Mouse (Mus musculus) kidney, embryonic 14.5 days (tissue): Measurements from ENCODE around the gene Nudt14. TPM values are rescaled to one million over a fixed set of nuclear protein-coding genes. Genes with fewer than 3 reads are reported as not detected.

ENCODE experiments used
- ATAC-seq: fragments of 200-750 bp; cut with Nextera tagmentation; 2 replicates; pipeline ENCODE4 v1.8.0; 2017; ENCODE audit warnings: moderate number of reproducible peaks, mild to moderate bottlenecking, moderate TSS enrichment, moderate library complexity; ENCODE audit not compliant: low FRiP score, low TSS enrichment
- H3K27ac ChIP-seq: fragments of 300-500 bp; sonication (generic); 2 replicates; pipeline ENCODE4 v1.5.1; 2014; ENCODE audit warnings: low read depth, mild to moderate bottlenecking, low read length, moderate library complexity, mixed read lengths
- H3K27me3 ChIP-seq: fragments of 300-500 bp; sonication (generic); 2 replicates; pipeline ENCODE4 v1.6.1; 2014; ENCODE audit warnings: mild to moderate bottlenecking, low read length; ENCODE audit not compliant: control insufficient read depth, insufficient read depth
- H3K36me3 ChIP-seq: fragments of 300-500 bp; sonication (generic); 2 replicates; pipeline ENCODE4 v1.6.1; 2014; ENCODE audit warnings: low read length, mixed read lengths; ENCODE audit not compliant: control insufficient read depth, insufficient read depth
- H3K4me1 ChIP-seq: fragments of 300-500 bp; sonication (generic); 2 replicates; pipeline ENCODE4 v1.6.1; 2014; ENCODE audit warnings: low read length, mixed read lengths; ENCODE audit not compliant: control insufficient read depth, insufficient read depth
- H3K4me2 ChIP-seq: fragments of 300-500 bp; sonication (generic); replicated peaks from 2 replicates; pipeline ENCODE4 v1.6.1; 2014; ENCODE audit warnings: low read depth, mild to moderate bottlenecking, low read length
- H3K4me3 ChIP-seq: fragments of 300-500 bp; sonication (generic); 2 replicates; pipeline ENCODE4 v1.5.1; 2014; ENCODE audit warnings: mild to moderate bottlenecking, low read length
- H3K9ac ChIP-seq: fragments of 300-500 bp; sonication (generic); 2 replicates; pipeline ENCODE4 v1.6.1; 2014; ENCODE audit warnings: low read depth, mild to moderate bottlenecking, low read length, moderate library complexity
- H3K9me3 ChIP-seq: fragments of 300-500 bp; sonication (generic); 2 replicates; pipeline ENCODE4 v1.6.1; 2016; ENCODE audit warnings: low read length; ENCODE audit not compliant: control insufficient read depth
- WGBS: fragments of 180-500 bp; shearing (Covaris S2); extraction: QIAGEN DNeasy Blood & Tissue Kit; methylation state at CpG from one replicate; pipeline ENCODE4 v1.1.7; 2014; 5-methylcytosine and 5-hydroxymethylcytosine counted together
- polyA plus RNA-seq: library from polyadenylated mRNA; unstranded; fragments of >200 nt; fragmentation: Nextera tagmentation; extraction: Ambion mirVana; gene quantifications from 2 replicates; pipeline ENCODE4 v1.2.1, GENCODE M21; 2014

The Nudt14 gene
- 101 and 102 TPM in 2 replicates for polyA plus RNA-seq

- Histone ChIP-seq H3K36me3 (no peaks in the 10 kb centered on the region), H3K9ac (peak within 1 kb of the TSS; percentile 75), H3K4me2 (peak within 1 kb of the TSS; percentile 70), H3K27ac (peak within 1 kb of the TSS; percentile 62), H3K4me1 (peaks cover 15% of the 10 kb centered on the region), H3K9me3 (no peaks in the 10 kb centered on the region), H3K4me3 (peak within 1 kb of the TSS; percentile 73), H3K27me3 (no peaks in the 10 kb centered on the region)
- peak; percentile 81 for ATAC-seq
- WGBS: 3% methylated on average over 48 of the region's 58 CpGs
These were observed at the start of gene Nudt14 for GRCm38 (mm10) chr12:112941776-112942713. TSS of gene Nudt14 (minus strand) at chr12:112942124.

GRCm38 (mm10) chr12:112991444-112991843 is 49.5 kb upstream of the Nudt14 start:
- Histone ChIP-seq H3K4me1 (no peaks in the 10 kb centered on the region; the same call in 1 of the 2 replicates), H3K4me2 (no peak overlapping the region), H3K27ac (no peak overlapping the region), H3K36me3 (peaks cover 41% of the 10 kb centered on the region), H3K27me3 (no peaks in the 10 kb centered on the region), H3K9ac (no peak overlapping the region), H3K9me3 (no peaks in the 10 kb centered on the region), H3K4me3 (no peak overlapping the region)
- no peak for ATAC-seq
- 98% methylated on average over 2 of the region's 2 CpGs for WGBS

- no peak overlapping the region for H3K27ac ChIP-seq
- H3K4me2 ChIP-seq: no peak overlapping the region
- ATAC-seq: no peak
- no peak overlapping the region for H3K9ac ChIP-seq
- H3K4me3 ChIP-seq: no peak overlapping the region
- no peaks in the 10 kb centered on the region; the same call in 1 of the 2 replicates for H3K4me1 ChIP-seq
- H3K9me3 ChIP-seq: no peaks in the 10 kb centered on the region
- H3K27me3 ChIP-seq: no peaks in the 10 kb centered on the region
- H3K36me3 ChIP-seq: peaks cover 45% of the 10 kb centered on the region
- 84% methylated on average over 5 of the region's 5 CpGs for WGBS
These were observed 48.9 kb upstream of the Nudt14 start for GRCm38 (mm10) chr12:112990706-112991405.

- H3K4me1 ChIP-seq: no peaks in the 10 kb centered on the region
- no peaks in the 10 kb centered on the region for H3K27me3 ChIP-seq
- no peak for ATAC-seq
- H3K4me3 ChIP-seq: no peak overlapping the region
- 69% methylated on average over 6 of the region's 6 CpGs for WGBS
- no peaks in the 10 kb centered on the region for H3K9me3 ChIP-seq
- no peak overlapping the region for H3K9ac ChIP-seq
- H3K27ac ChIP-seq: no peak overlapping the region
- no peak overlapping the region for H3K4me2 ChIP-seq
- H3K36me3 ChIP-seq: peaks cover 63% of the 10 kb centered on the region
These were observed 46.0 kb upstream of the Nudt14 start for GRCm38 (mm10) chr12:112987877-112988276.

- H3K36me3 ChIP-seq: peaks cover 68% of the 10 kb centered on the region
- no peaks in the 10 kb centered on the region for H3K4me1 ChIP-seq
- no peak overlapping the region for H3K4me3 ChIP-seq
- no peaks in the 10 kb centered on the region for H3K27me3 ChIP-seq
- no peak overlapping the region for H3K27ac ChIP-seq
- WGBS: 94% methylated on average over 6 of the region's 6 CpGs
- H3K9ac ChIP-seq: no peak overlapping the region
- no peaks in the 10 kb centered on the region for H3K9me3 ChIP-seq
- ATAC-seq: no peak
- no peak overlapping the region for H3K4me2 ChIP-seq
These were observed 43.4 kb upstream of the Nudt14 start for GRCm38 (mm10) chr12:112985346-112985745.

- Histone ChIP-seq H3K36me3 (peaks cover 80% of the 10 kb centered on the region), H3K4me3 (no peak overlapping the region), H3K4me1 (peaks cover 6% of the 10 kb centered on the region; the same call in 1 of the 2 replicates), H3K4me2 (no peak overlapping the region), H3K9me3 (no peaks in the 10 kb centered on the region), H3K27me3 (no peaks in the 10 kb centered on the region), H3K27ac (no peak overlapping the region), H3K9ac (no peak overlapping the region)
- WGBS: 85% methylated on average over 2 of the region's 2 CpGs
- no peak for ATAC-seq
These were observed 40.1 kb upstream of the Nudt14 start for GRCm38 (mm10) chr12:112982031-112982430.

- no peak; the same call in 1 of the 2 replicates for ATAC-seq
- no peaks in the 10 kb centered on the region for H3K27me3 ChIP-seq
- H3K9me3 ChIP-seq: no peaks in the 10 kb centered on the region
- peak overlapping the region; percentile 89 for H3K9ac ChIP-seq
- peaks cover 63% of the 10 kb centered on the region for H3K36me3 ChIP-seq
- peak overlapping the region; percentile 76 for H3K4me3 ChIP-seq
- peak overlapping the region; percentile 89 for H3K27ac ChIP-seq
- H3K4me2 ChIP-seq: peak overlapping the region; percentile 90
- H3K4me1 ChIP-seq: peaks cover 9% of the 10 kb centered on the region; the same call in 1 of the 2 replicates
- WGBS: 48% methylated on average over 12 of the region's 12 CpGs
These were observed 35.2 kb upstream of the Nudt14 start for GRCm38 (mm10) chr12:112977156-112977555.

GRCm38 (mm10) chr12:112976371-112977073 is 34.6 kb upstream of the Nudt14 start, which contains the start of gene Btbd6:
TSS of gene Btbd6 (plus strand) at chr12:112976482.
- H3K27ac ChIP-seq: peak within 1 kb of the TSS; percentile 89
- H3K9ac ChIP-seq: peak within 1 kb of the TSS; percentile 89
- H3K4me2 ChIP-seq: peak within 1 kb of the TSS; percentile 90
- H3K4me1 ChIP-seq: peaks cover 9% of the 10 kb centered on the region; the same call in 1 of the 2 replicates
- peak; percentile 93 for ATAC-seq
- no peaks in the 10 kb centered on the region for H3K9me3 ChIP-seq
- H3K36me3 ChIP-seq: peaks cover 64% of the 10 kb centered on the region
- under 1% methylated on average over 80 of the region's 80 CpGs for WGBS
- H3K27me3 ChIP-seq: no peaks in the 10 kb centered on the region
- peak within 1 kb of the TSS; percentile 76 for H3K4me3 ChIP-seq
